Mouse (Mus musculus): ENCODE results near the gene Ppp2r5c. TPM values are rescaled to one million over a fixed set of nuclear protein-coding genes. Genes with fewer than 3 reads are reported as not detected.

The Ppp2r5c gene
- polyA plus RNA-seq, 1 experiment from 2014 or later, result 139 TPM

- no peak overlapping the region for H3K27ac ChIP-seq
- peaks cover 38% of the 10 kb centered on the region for H3K79me2 ChIP-seq (ENCODE audit: inconsistent target)
- no peaks in the 10 kb centered on the region for H3K36me3 ChIP-seq (ENCODE audit: inconsistent target)
- H3K4me3 ChIP-seq (ENCODE audit: inconsistent target), result peak overlapping the region; percentile 73
- 66% methylated on average over 13 of the region's 13 CpGs for WGBS (ENCODE audit: missing documents)
Measured at GRCm38 (mm10) chr12:110600225-110600991, 153.5 kb downstream of the Ppp2r5c start.

- Histone ChIP-seq H3K79me2 (ENCODE audit: inconsistent target) (peaks cover 50% of the 10 kb centered on the region), H3K36me3 (ENCODE audit: inconsistent target) (no peaks in the 10 kb centered on the region)
- under 1% methylated on average over 102 of the region's 105 CpGs for WGBS (ENCODE audit: missing documents)
Measured at GRCm38 (mm10) chr12:110601241-110602218, 154.6 kb downstream of the Ppp2r5c start, which contains the start of gene Dync1h1. Dync1h1 (plus strand) TSS chr12:110601452.

GRCm38 (mm10) chr12:110606161-110606560 is 159.2 kb downstream of the Ppp2r5c start:
- Histone ChIP-seq H3K36me3 (ENCODE audit: inconsistent target) (no peaks in the 10 kb centered on the region), H3K4me3 (ENCODE audit: inconsistent target) (no peak overlapping the region), H3K79me2 (ENCODE audit: inconsistent target) (peaks cover 96% of the 10 kb centered on the region), H3K27ac (no peak overlapping the region)
- WGBS (ENCODE audit: missing documents), result 7% methylated on average over 3 of the region's 3 CpGs

More at GRCm38 (mm10) chr12:110601241-110602218, 154.6 kb downstream of the Ppp2r5c start, which contains the start of gene Dync1h1:
- Histone ChIP-seq H3K4me3 (ENCODE audit: inconsistent target) (peak within 1 kb of the TSS; percentile 73), H3K27ac (peak within 1 kb of the TSS; percentile 55)

- Histone ChIP-seq H3K4me3 (ENCODE audit: inconsistent target) (no peak overlapping the region), H3K79me2 (ENCODE audit: inconsistent target) (peaks cover 100% of the 10 kb centered on the region), H3K36me3 (ENCODE audit: inconsistent target) (peaks cover 2% of the 10 kb centered on the region; the same call in 1 of the 2 replicates), H3K27ac (no peak overlapping the region)
- 57% methylated on average over 2 of the region's 2 CpGs for WGBS (ENCODE audit: missing documents)
Measured at GRCm38 (mm10) chr12:110606676-110607075, 159.8 kb downstream of the Ppp2r5c start.

GRCm38 (mm10) chr12:110608460-110609152 is 161.7 kb downstream of the Ppp2r5c start:
- WGBS (ENCODE audit: missing documents), result 54% methylated on average over 11 of the region's 11 CpGs
- Histone ChIP-seq H3K27ac (peak overlapping the region; percentile 25; the same call in 1 of the 2 replicates), H3K36me3 (ENCODE audit: inconsistent target) (peaks cover 21% of the 10 kb centered on the region), H3K79me2 (ENCODE audit: inconsistent target) (peaks cover 100% of the 10 kb centered on the region), H3K4me3 (ENCODE audit: inconsistent target) (no peak overlapping the region)

- H3K4me3 ChIP-seq (ENCODE audit: inconsistent target), result no peak overlapping the region
- H3K79me2 ChIP-seq (ENCODE audit: inconsistent target), result peaks cover 100% of the 10 kb centered on the region
- H3K36me3 ChIP-seq (ENCODE audit: inconsistent target), result peaks cover 26% of the 10 kb centered on the region
- 49% methylated on average over 5 of the region's 9 CpGs for WGBS (ENCODE audit: missing documents)
- H3K27ac ChIP-seq, result peak overlapping the region; percentile 25; the same call in 1 of the 2 replicates
Measured at GRCm38 (mm10) chr12:110609153-110609497, 162.2 kb downstream of the Ppp2r5c start.

GRCm38 (mm10) chr12:110610713-110611112 is 163.8 kb downstream of the Ppp2r5c start:
- Histone ChIP-seq H3K36me3 (ENCODE audit: inconsistent target) (peaks cover 40% of the 10 kb centered on the region), H3K27ac (no peak overlapping the region), H3K79me2 (ENCODE audit: inconsistent target) (peaks cover 93% of the 10 kb centered on the region), H3K4me3 (ENCODE audit: inconsistent target) (no peak overlapping the region)
- 100% methylated on average over 2 of the region's 2 CpGs for WGBS (ENCODE audit: missing documents)

- peaks cover 100% of the 10 kb centered on the region for H3K36me3 ChIP-seq (ENCODE audit: inconsistent target)
- H3K79me2 ChIP-seq (ENCODE audit: inconsistent target), result no peaks in the 10 kb centered on the region
- H3K27ac ChIP-seq, result no peak overlapping the region
- H3K4me3 ChIP-seq (ENCODE audit: inconsistent target), result no peak overlapping the region
- 94% methylated on average over 11 of the region's 11 CpGs for WGBS (ENCODE audit: missing documents)
Measured at GRCm38 (mm10) chr12:110630056-110630455, 183.1 kb downstream of the Ppp2r5c start.

Other genes starting within 250 kb of the Ppp2r5c start
- not detected in 3 replicates for gene Dio3, start 168.1 kb upstream of the Ppp2r5c start, polyA plus RNA-seq (2018)
- gene Dync1h1, start 154.3 kb downstream of the Ppp2r5c start, polyA plus RNA-seq (2018), result 102 to 142 TPM (median 104 TPM) in 3 replicates
- gene 1700001K19Rik, start 235.5 kb downstream of the Ppp2r5c start, polyA plus RNA-seq (2018), result not detected in 3 replicates